Mouse (Mus musculus) megakaryocyte, adult 5-6 weeks (primary cell): ENCODE measurements at regions not wholly inside any gene's neighbourhood (a gene's known extent, or its start where the extent isn't known, plus 50 kb on each side); places are given as distances from the start of the nearest gene placed in this dataset.

ENCODE experiments used
- ATAC-seq: 2 replicates; pipeline ENCODE4 v1.8.0; 2016; ENCODE audit warnings: mild to moderate bottlenecking, inconsistent platforms; ENCODE audit not compliant: poor library complexity, severe bottlenecking

- no peak for ATAC-seq
Measured at GRCm38 (mm10) chr5:119138293-119138692, 532.2 kb upstream of the Tbx3 start.

- ATAC-seq: no peak
Measured at GRCm38 (mm10) chr5:119139336-119139735, 531.1 kb upstream of the Tbx3 start.

GRCm38 (mm10) chr5:119139816-119140215, 530.7 kb upstream of the Tbx3 start:
- no peak for ATAC-seq

- ATAC-seq: no peak
Measured at GRCm38 (mm10) chr5:119143411-119143810, 527.1 kb upstream of the Tbx3 start.

GRCm38 (mm10) chr5:119149389-119150185, 520.9 kb upstream of the Tbx3 start:
- no peak for ATAC-seq

GRCm38 (mm10) chr5:119153086-119153485, 517.4 kb upstream of the Tbx3 start:
- no peak for ATAC-seq

- no peak for ATAC-seq
Measured at GRCm38 (mm10) chr5:119156638-119157037, 513.8 kb upstream of the Tbx3 start.

- no peak for ATAC-seq
Measured at GRCm38 (mm10) chr5:119158171-119158570, 512.3 kb upstream of the Tbx3 start.

- no peak for ATAC-seq
Measured at GRCm38 (mm10) chr5:119162132-119162675, 508.3 kb upstream of the Tbx3 start.

GRCm38 (mm10) chr5:119167718-119168117, 502.8 kb upstream of the Tbx3 start:
- no peak for ATAC-seq

GRCm38 (mm10) chr5:119169274-119169673, 501.2 kb upstream of the Tbx3 start:
- no peak for ATAC-seq

GRCm38 (mm10) chr5:119171626-119172025, 498.8 kb upstream of the Tbx3 start:
- no peak for ATAC-seq

- ATAC-seq: no peak
Measured at GRCm38 (mm10) chr5:119178805-119179204, 491.7 kb upstream of the Tbx3 start.

- ATAC-seq: no peak
Measured at GRCm38 (mm10) chr5:119183545-119184047, 486.9 kb upstream of the Tbx3 start.

GRCm38 (mm10) chr5:119186611-119187010, 483.9 kb upstream of the Tbx3 start:
- ATAC-seq: no peak

GRCm38 (mm10) chr5:119188476-119188875, 482.0 kb upstream of the Tbx3 start:
- no peak for ATAC-seq

GRCm38 (mm10) chr5:119193699-119194681, 476.5 kb upstream of the Tbx3 start:
- no peak for ATAC-seq

- ATAC-seq: no peak
Measured at GRCm38 (mm10) chr5:119199906-119200305, 470.6 kb upstream of the Tbx3 start.

- ATAC-seq: no peak
Measured at GRCm38 (mm10) chr5:119201251-119201650, 469.2 kb upstream of the Tbx3 start.

- no peak for ATAC-seq
Measured at GRCm38 (mm10) chr5:119204736-119205135, 465.7 kb upstream of the Tbx3 start.

- ATAC-seq: no peak
Measured at GRCm38 (mm10) chr5:119208077-119208476, 462.4 kb upstream of the Tbx3 start.
